Mouse (Mus musculus) megakaryocyte, embryonic 14.5 days (primary cell): ENCODE results near the gene Gm5460. TPM values are rescaled to one million over a fixed set of nuclear protein-coding genes. Genes with fewer than 3 reads are reported as not detected.

Source experiments
- H3K27me3 ChIP-seq: replicated peaks from 2 replicates; pipeline ENCODE3; 2012; ENCODE audit warnings: inconsistent platforms
- H3K36me3 ChIP-seq: replicated peaks from 2 replicates; pipeline ENCODE3; 2012; ENCODE audit warnings: low read length, inconsistent platforms, mixed read lengths
- H3K4me1 ChIP-seq: 2 replicates; pipeline ENCODE4 v1.6.1; 2012; ENCODE audit warnings: inconsistent platforms
- H3K4me3 ChIP-seq: replicated peaks from 2 replicates; pipeline ENCODE3; 2012; ENCODE audit warnings: moderate library complexity, mild to moderate bottlenecking, inconsistent platforms
- H3K9me3 ChIP-seq: 2 replicates; pipeline ENCODE4 v1.6.1; 2012; ENCODE audit warnings: inconsistent platforms
- FLI1 ChIP-seq: IDR thresholded peaks from 2 replicates; pipeline ENCODE4 v1.6.1; 2012; ENCODE audit warnings: low read length, inconsistent platforms, mixed read lengths
- GATA1 ChIP-seq: IDR thresholded peaks from 3 replicates; pipeline ENCODE4 v1.6.1; 2012; ENCODE audit warnings: mixed read lengths, low read length, inconsistent platforms, borderline replicate concordance
- polyA plus RNA-seq: library from polyadenylated mRNA; stranded (reverse); fragments of >175 nt; gene quantifications from 2 replicates; pipeline ENCODE4 v1.2.3, GENCODE M21; 2012; ENCODE audit warnings: low replicate concordance; ENCODE audit not compliant: insufficient read depth

Gene Gm5460
- polyA plus RNA-seq, 1 experiment = not detected

- Histone ChIP-seq H3K27me3 (no peaks in the 10 kb centered on the region), H3K36me3 (no peaks in the 10 kb centered on the region), H3K4me1 (no peaks in the 10 kb centered on the region), H3K9me3 (peaks cover 9% of the 10 kb centered on the region; the same call in 1 of the 2 replicates), H3K4me3 (no peak overlapping the region)
- no peak for TF ChIP-seq FLI1
- TF ChIP-seq GATA1 = no peak
These were observed 16.5 kb upstream of the Gm5460 start for GRCm38 (mm10) chr14:34000076-34000475.

- no peak overlapping the region for H3K4me3 ChIP-seq
- no peaks in the 10 kb centered on the region for H3K27me3 ChIP-seq
- TF ChIP-seq FLI1 = no peak
- no peak for TF ChIP-seq GATA1
- no peaks in the 10 kb centered on the region for H3K4me1 ChIP-seq
- H3K9me3 ChIP-seq = peaks cover 9% of the 10 kb centered on the region; the same call in 1 of the 2 replicates
- no peaks in the 10 kb centered on the region for H3K36me3 ChIP-seq
These were observed 15.1 kb upstream of the Gm5460 start for GRCm38 (mm10) chr14:34001445-34001844.

GRCm38 (mm10) chr14:34002358-34002757, 14.2 kb upstream of the Gm5460 start:
- no peaks in the 10 kb centered on the region for H3K27me3 ChIP-seq
- H3K36me3 ChIP-seq = no peaks in the 10 kb centered on the region
- no peak overlapping the region for H3K4me3 ChIP-seq
- H3K9me3 ChIP-seq = peaks cover 9% of the 10 kb centered on the region; the same call in 1 of the 2 replicates
- no peaks in the 10 kb centered on the region for H3K4me1 ChIP-seq
- no peak for TF ChIP-seq GATA1
- no peak for TF ChIP-seq FLI1

GRCm38 (mm10) chr14:34015063-34015462, 1.5 kb upstream of the Gm5460 start, which contains the start of gene Gm30083:
Gene Gm30083, minus strand, starts transcription at chr14:34015182.
- no peak within 1 kb of the TSS for H3K4me3 ChIP-seq
- TF ChIP-seq FLI1 (no peak), GATA1 (no peak)
- no peaks in the 10 kb centered on the region for H3K36me3 ChIP-seq
- H3K9me3 ChIP-seq = peaks cover 13% of the 10 kb centered on the region
- no peaks in the 10 kb centered on the region for H3K27me3 ChIP-seq
- no peaks in the 10 kb centered on the region for H3K4me1 ChIP-seq

GRCm38 (mm10) chr14:34016938-34017337, 380 bp downstream of the Gm5460 start:
- H3K4me1 ChIP-seq = no peaks in the 10 kb centered on the region
- no peak for TF ChIP-seq FLI1
- TF ChIP-seq GATA1 = no peak
- H3K4me3 ChIP-seq = peak overlapping the region; percentile 18
- H3K27me3 ChIP-seq = no peaks in the 10 kb centered on the region
- peaks cover 20% of the 10 kb centered on the region for H3K9me3 ChIP-seq
- H3K36me3 ChIP-seq = no peaks in the 10 kb centered on the region

GRCm38 (mm10) chr14:34026710-34027109, 10.2 kb downstream of the Gm5460 start:
- H3K9me3 ChIP-seq = peaks cover 23% of the 10 kb centered on the region
- no peaks in the 10 kb centered on the region for H3K27me3 ChIP-seq
- TF ChIP-seq FLI1 = no peak
- no peak for TF ChIP-seq GATA1
- H3K36me3 ChIP-seq = no peaks in the 10 kb centered on the region
- H3K4me3 ChIP-seq = no peak overlapping the region
- no peaks in the 10 kb centered on the region for H3K4me1 ChIP-seq

- no peaks in the 10 kb centered on the region for H3K36me3 ChIP-seq
- H3K9me3 ChIP-seq = peaks cover 4% of the 10 kb centered on the region; the same call in 1 of the 2 replicates
These were observed 17.5 kb downstream of the Gm5460 start for GRCm38 (mm10) chr14:34033841-34034610.

GRCm38 (mm10) chr14:34041241-34041640, 24.7 kb downstream of the Gm5460 start:
- Histone ChIP-seq H3K27me3 (no peaks in the 10 kb centered on the region), H3K36me3 (no peaks in the 10 kb centered on the region), H3K9me3 (no peaks in the 10 kb centered on the region; the same call in 1 of the 2 replicates), H3K4me1 (no peaks in the 10 kb centered on the region), H3K4me3 (no peak overlapping the region)
- no peak for TF ChIP-seq GATA1
- TF ChIP-seq FLI1 = no peak

More at GRCm38 (mm10) chr14:34033841-34034610, 17.5 kb downstream of the Gm5460 start:
- Histone ChIP-seq H3K27me3 (no peaks in the 10 kb centered on the region), H3K4me1 (no peaks in the 10 kb centered on the region), H3K4me3 (no peak overlapping the region)
- no peak for TF ChIP-seq FLI1
- no peak for TF ChIP-seq GATA1

- Histone ChIP-seq H3K36me3 (no peaks in the 10 kb centered on the region), H3K27me3 (no peaks in the 10 kb centered on the region), H3K9me3 (no peaks in the 10 kb centered on the region; the same call in 1 of the 2 replicates), H3K4me3 (no peak overlapping the region), H3K4me1 (no peaks in the 10 kb centered on the region)
- TF ChIP-seq FLI1 = no peak
These were observed 26.8 kb downstream of the Gm5460 start for GRCm38 (mm10) chr14:34043341-34043740.

- Histone ChIP-seq H3K9me3 (peaks cover 8% of the 10 kb centered on the region; the same call in 1 of the 2 replicates), H3K27me3 (no peaks in the 10 kb centered on the region), H3K4me3 (no peak overlapping the region), H3K36me3 (no peaks in the 10 kb centered on the region), H3K4me1 (no peaks in the 10 kb centered on the region)
- no peak for TF ChIP-seq GATA1
- no peak for TF ChIP-seq FLI1
These were observed 33.7 kb downstream of the Gm5460 start for GRCm38 (mm10) chr14:34050101-34050779.
